8 mouse cellular contexts compared by ENCODE assay signal in genomic region chr6:5109925-5110714, GRCm38 (mm10).
DNase-seq lines count a peak whose midpoint lies in the region; ATAC-seq lines count a peak whose summit lies in the region.

No protein-coding gene starts in this region.

- peak overlapping the region; percentile 72 for H3K27ac ChIP-seq in hindbrain, embryonic 16.5 days (ENCODE audit: low read depth, low read length)
- H3K27ac ChIP-seq in macrophage = no peak overlapping the region

- H3K9me3 ChIP-seq in hindbrain, embryonic 16.5 days (ENCODE audit: control insufficient read depth, low read length) = no peaks in the 10 kb centered on the region

- peak; percentile 18 for DNase-seq in T-cell, adult 2 months (ENCODE audit: low spot score)
- DNase-seq in cerebellum, postnatal 4 days (ENCODE audit: low spot score in 2 of 2) = peak; percentile 90 to 93
- peak; percentile 82 for DNase-seq in gastrocnemius, adult 18-20 months (ENCODE audit: low spot score)
- peak; percentile 90 to 92 for DNase-seq in left cerebral cortex, adult 18-20 months (ENCODE audit: low spot score in 2 of 2)
- DNase-seq in right cerebral cortex, adult 18-20 months = peak; percentile 91
- DNase-seq in urinary bladder, postnatal 10 days (ENCODE audit: low spot score) = peak; percentile 41

- WGBS in hindbrain, embryonic 16.5 days = 4% methylated on average over 18 of the region's 18 CpGs
- WGBS in macrophage (ENCODE audit: missing documents) = 15% methylated on average over 18 of the region's 18 CpGs

- no peaks in the 10 kb centered on the region for H3K27me3 ChIP-seq in hindbrain, embryonic 16.5 days (replicated peaks; ENCODE audit: control insufficient read depth, insufficient read depth, low read length)

- peaks cover 4% of the 10 kb centered on the region; the same call in 1 of the 2 replicates for H3K4me1 ChIP-seq in hindbrain, embryonic 16.5 days (ENCODE audit: control insufficient read depth, insufficient read depth, low read depth, low read length)

- peak overlapping the region; percentile 45 for H3K4me3 ChIP-seq in hindbrain, embryonic 16.5 days (ENCODE audit: low read length)
- H3K4me3 ChIP-seq in macrophage (ENCODE audit: inconsistent target) = peak overlapping the region; percentile 23

- no peaks in the 10 kb centered on the region for H3K79me2 ChIP-seq in macrophage (ENCODE audit: inconsistent target)

- H3K9ac ChIP-seq in hindbrain, embryonic 16.5 days (ENCODE audit: low read depth, low read length) = peak overlapping the region; percentile 56

- no peaks in the 10 kb centered on the region for H3K36me3 ChIP-seq in hindbrain, embryonic 16.5 days (ENCODE audit: control insufficient read depth, insufficient read depth, low read length)
- no peaks in the 10 kb centered on the region for H3K36me3 ChIP-seq in macrophage (ENCODE audit: inconsistent target)

- peak overlapping the region; percentile 61 for H3K4me2 ChIP-seq in hindbrain, embryonic 16.5 days (ENCODE audit: low read length)

- peak; percentile 99 for ATAC-seq in hindbrain, embryonic 16.5 days

Comparison
In these comparisons a context has a peak if more than half of its experiments do, and no peak if none do; other contexts are left out.
1. DNase-seq: peak in every context shown above with its lines; median percentile 92 in cerebellum, postnatal 4 days; 91 in left cerebral cortex, adult 18-20 months; 91 in right cerebral cortex, adult 18-20 months; 82 in gastrocnemius, adult 18-20 months; 41 in urinary bladder, postnatal 10 days; 18 in T-cell, adult 2 months.